Mouse (Mus musculus) liver, adult 2 months (tissue): ENCODE measurements around the gene Mrm2.

Experiments
- CTCF ChIP-seq: fragments of 200-500 bp; IDR thresholded peaks from 2 replicates; pipeline ENCODE4 v1.5.1; 2011; ENCODE audit warnings: low read depth, low read length, control low read depth
- POLR2A ChIP-seq: fragments of 200-500 bp; IDR thresholded peaks from 2 replicates; pipeline ENCODE4 v1.6.1; 2011; ENCODE audit warnings: low read length, control low read depth; ENCODE audit not compliant: insufficient read depth; ENCODE audit errors: extremely low read depth

- TF ChIP-seq POLR2A (no peak), CTCF (no peak)
Observed at GRCm38 (mm10) chr5:140357466-140357865, 25.8 kb upstream of the Mrm2 start.
